Mouse (Mus musculus) liver, embryonic 14.5 days (tissue): ENCODE data around the gene Tbx2. TPM values are rescaled to one million over a fixed set of nuclear protein-coding genes. Genes with fewer than 3 reads are reported as not detected.

Source experiments
- ATAC-seq: fragments of 200-750 bp; cut with Nextera tagmentation; 2 replicates; pipeline ENCODE4 v1.8.0; 2017; ENCODE audit warnings: moderate number of reproducible peaks, mild to moderate bottlenecking, moderate library complexity; ENCODE audit not compliant: insufficient read depth
- DNase-seq, 3 experiments: peaks; one replicate each; pipeline ENCODE4 v3.0.0-alpha.2; 2012 to 2013; ENCODE audit warnings: low read depth in 3 of 3, low spot score in 3 of 3
- H3K27ac ChIP-seq: fragments of 300-500 bp; sonication (generic); 2 replicates; pipeline ENCODE4 v1.5.1; 2014; ENCODE audit warnings: moderate library complexity, mild to moderate bottlenecking, control low read depth, inconsistent platforms
- H3K27me3 ChIP-seq: fragments of 300-500 bp; sonication (generic); 2 replicates; pipeline ENCODE4 v1.6.1; 2014; ENCODE audit warnings: mild to moderate bottlenecking, low read length, moderate library complexity; ENCODE audit not compliant: control insufficient read depth, insufficient read depth
- H3K36me3 ChIP-seq: fragments of 300-500 bp; sonication (generic); replicated peaks from 2 replicates; pipeline ENCODE4 v1.6.1; 2014; ENCODE audit warnings: low read depth; ENCODE audit not compliant: control insufficient read depth, insufficient read depth
- H3K4me1 ChIP-seq, 2 experiments: fragments of 200-500 bp in 1 of 2; fragments of 300-500 bp in 1 of 2; sonication (generic) in 1 of 2; replicated peaks; 2 replicates each; pipeline ENCODE4 v1.6.1; 2012 to 2014; ENCODE audit warnings: antibody characterized with exemption in 1 of 2, inconsistent platforms in 1 of 2, low read length in 1 of 2; ENCODE audit not compliant: control insufficient read depth in 2 of 2, insufficient read depth in 2 of 2
- H3K4me2 ChIP-seq: fragments of 300-500 bp; sonication (generic); 2 replicates; pipeline ENCODE4 v1.6.1; 2014; ENCODE audit warnings: low read depth, mild to moderate bottlenecking, control low read depth, moderate library complexity
- H3K4me3 ChIP-seq, 2 experiments: fragments of 200-500 bp in 1 of 2; fragments of 300-500 bp in 1 of 2; sonication (generic) in 1 of 2; 2 replicates each; pipeline ENCODE4 v1.5.1; 2012 to 2014; ENCODE audit warnings: low read depth in 2 of 2, low read length in 2 of 2, mild to moderate bottlenecking in 2 of 2, control low read depth in 1 of 2, inconsistent platforms in 1 of 2, moderate library complexity in 1 of 2; ENCODE audit not compliant: insufficient read depth in 1 of 2
- H3K9ac ChIP-seq: fragments of 300-500 bp; sonication (generic); replicated peaks from 2 replicates; pipeline ENCODE4 v1.6.1; 2014; ENCODE audit warnings: mild to moderate bottlenecking, control low read depth, moderate library complexity
- H3K9me3 ChIP-seq: fragments of 300-500 bp; sonication (generic); 2 replicates; pipeline ENCODE4 v1.6.1; 2016; ENCODE audit warnings: low read length, mixed read lengths; ENCODE audit not compliant: control insufficient read depth
- CTCF ChIP-seq: IDR thresholded peaks from 2 replicates; pipeline ENCODE4 v1.5.1; 2016; ENCODE audit warnings: antibody characterized with exemption, low read depth, control low read depth
- EP300 ChIP-seq: IDR thresholded peaks from 2 replicates; pipeline ENCODE4 v1.6.1; 2016; ENCODE audit warnings: antibody characterized with exemption, low read depth
- WGBS: fragments of 180-500 bp; shearing (Covaris S2); extraction: QIAGEN DNeasy Blood & Tissue Kit; methylation state at CpG from one replicate; pipeline ENCODE4 v1.1.7; 2014; ENCODE audit not compliant: insufficient replicate concordance; 5-methylcytosine and 5-hydroxymethylcytosine counted together
- polyA plus RNA-seq, 2 experiments: library from polyadenylated mRNA; depleted of rRNA in 1 of 2; stranded (reverse) in 1 of 2; unstranded in 1 of 2; fragments of >200 nt; fragmentation: Nextera tagmentation in 1 of 2; extraction: Ambion mirVana in 1 of 2; gene quantifications; 2 replicates each; pipeline versions ENCODE4 v1.2.1 to v1.2.3; 2012 to 2014

Tbx2 gene
- polyA plus RNA-seq, 2 experiments, result 0.15 to 0.97 TPM

- H3K9me3 ChIP-seq, result no peaks in the 10 kb centered on the region
- H3K9ac ChIP-seq, result no peak overlapping the region
- H3K4me1 ChIP-seq, result peaks cover 36 to 48% of the 10 kb centered on the region in 2 experiments
- no peaks in the 10 kb centered on the region; the same call in 1 of the 2 replicates for H3K36me3 ChIP-seq
- no peak for ATAC-seq
- no peak for DNase-seq
- no peaks in the 10 kb centered on the region for H3K27me3 ChIP-seq
- WGBS, result 71% methylated on average over 12 of the region's 12 CpGs
- no peak for TF ChIP-seq CTCF
- no peak overlapping the region for H3K27ac ChIP-seq
- H3K4me2 ChIP-seq, result no peak overlapping the region
- H3K4me3 ChIP-seq, result no peak overlapping the region
Observed at GRCm38 (mm10) chr11:85792534-85793215, 39.7 kb upstream of the Tbx2 start.

GRCm38 (mm10) chr11:85799456-85799855, 32.9 kb upstream of the Tbx2 start:
- Histone ChIP-seq H3K9ac (peak overlapping the region; percentile 28), H3K9me3 (no peaks in the 10 kb centered on the region), H3K4me2 (peak overlapping the region; percentile 60), H3K36me3 (peaks cover 2% of the 10 kb centered on the region; the same call in 1 of the 2 replicates), H3K4me3 (peak overlapping the region; percentile 5 to 24; a peak in 3 of 4 replicates), H3K27me3 (no peaks in the 10 kb centered on the region), H3K4me1 (peaks cover 48 to 55% of the 10 kb centered on the region in 2 experiments), H3K27ac (peak overlapping the region; percentile 77)
- 11% methylated on average over 4 of the region's 4 CpGs for WGBS
- peak; percentile 73 for ATAC-seq
- TF ChIP-seq EP300, result peak; percentile 50; the same call in 1 of the 2 replicates
- peak; percentile 76 for TF ChIP-seq CTCF
- DNase-seq, result peak; percentile 43 to 60 (median 60)

- TF ChIP-seq CTCF, result no peak
- TF ChIP-seq EP300, result no peak; the same call in none of the 2 replicates
- peaks cover 52 to 59% of the 10 kb centered on the region in 2 experiments for H3K4me1 ChIP-seq
- no peaks in the 10 kb centered on the region for H3K9me3 ChIP-seq
- no peaks in the 10 kb centered on the region for H3K27me3 ChIP-seq
- 6% methylated on average over 19 of the region's 19 CpGs for WGBS
- peak overlapping the region; percentile 38 for H3K9ac ChIP-seq
- H3K4me3 ChIP-seq, result peak overlapping the region; percentile 5 to 24; a peak in 3 of 4 replicates
- H3K36me3 ChIP-seq, result peaks cover 2% of the 10 kb centered on the region; the same call in 1 of the 2 replicates
- H3K27ac ChIP-seq, result peak overlapping the region; percentile 77
- peak overlapping the region; percentile 60 for H3K4me2 ChIP-seq
- ATAC-seq, result peak; percentile 68
- DNase-seq, result peak; percentile 36 to 44 (median 43)
Observed at GRCm38 (mm10) chr11:85799856-85800255, 32.5 kb upstream of the Tbx2 start.

- no peak for DNase-seq
- no peaks in the 10 kb centered on the region for H3K9me3 ChIP-seq
- peak overlapping the region; percentile 38 for H3K9ac ChIP-seq
- WGBS, result 78% methylated on average over 11 of the region's 11 CpGs
- no peaks in the 10 kb centered on the region for H3K27me3 ChIP-seq
- TF ChIP-seq EP300, result no peak
- no peak for TF ChIP-seq CTCF
- peak overlapping the region; percentile 77 for H3K27ac ChIP-seq
- H3K4me1 ChIP-seq, result peaks cover 57 to 64% of the 10 kb centered on the region in 2 experiments
- 0 out of 2 replicates have a peak, but pooled peaks cover 2% of the 10 kb centered on the region for H3K36me3 ChIP-seq
- ATAC-seq, result no peak
- H3K4me2 ChIP-seq, result peak overlapping the region; percentile 60
- peak overlapping the region in 1 of 2 experiments; percentile 24; a peak in 2 of 4 replicates for H3K4me3 ChIP-seq
Observed at GRCm38 (mm10) chr11:85800380-85800779, 32.0 kb upstream of the Tbx2 start.

GRCm38 (mm10) chr11:85804048-85804447, 28.3 kb upstream of the Tbx2 start:
- TF ChIP-seq CTCF, result peak; percentile 34
- TF ChIP-seq EP300, result peak; percentile 81
- H3K36me3 ChIP-seq, result 0 out of 2 replicates have a peak, but pooled peaks cover 2% of the 10 kb centered on the region
- H3K4me3 ChIP-seq, result peak overlapping the region; percentile 50 to 62
- no peaks in the 10 kb centered on the region for H3K27me3 ChIP-seq
- 11% methylated on average over 5 of the region's 5 CpGs for WGBS
- peak overlapping the region; percentile 79 for H3K9ac ChIP-seq
- peak overlapping the region; percentile 84 for H3K4me2 ChIP-seq
- peaks cover 53 to 59% of the 10 kb centered on the region in 2 experiments for H3K4me1 ChIP-seq
- H3K27ac ChIP-seq, result peak overlapping the region; percentile 99
- ATAC-seq (peak; percentile 92), DNase-seq (peak; percentile 85 to 89 (median 86))
- H3K9me3 ChIP-seq, result no peaks in the 10 kb centered on the region
